Mouse (Mus musculus) embryo, embryonic 11.5 days (tissue): ENCODE measurements around the gene Hoxd8.

Experiments
- DNase-seq: peaks from one replicate; pipeline ENCODE4 v3.0.0-alpha.2; 2012; ENCODE audit warnings: low read depth, low spot score

Hoxd8 gene

GRCm38 (mm10) chr2:74704393-74704998 is at the start of gene Hoxd8:
TSS of gene Hoxd8 (plus strand) at chr2:74704615.
- no peak for DNase-seq

- no peak for DNase-seq
Measured at GRCm38 (mm10) chr2:74654743-74655419, 49.5 kb upstream of the Hoxd8 start.

- DNase-seq: no peak
Measured at GRCm38 (mm10) chr2:74655420-74655781, 49.0 kb upstream of the Hoxd8 start.

GRCm38 (mm10) chr2:74655821-74656631 is 48.4 kb upstream of the Hoxd8 start:
- no peak for DNase-seq

GRCm38 (mm10) chr2:74656632-74657021 is 47.8 kb upstream of the Hoxd8 start:
- no peak for DNase-seq

- no peak for DNase-seq
Measured at GRCm38 (mm10) chr2:74657251-74658023, 47.0 kb upstream of the Hoxd8 start.

- DNase-seq: no peak
Measured at GRCm38 (mm10) chr2:74658024-74658666, 46.3 kb upstream of the Hoxd8 start.

GRCm38 (mm10) chr2:74658667-74659371 is 45.6 kb upstream of the Hoxd8 start:
- DNase-seq: no peak

GRCm38 (mm10) chr2:74659507-74660005 is 44.9 kb upstream of the Hoxd8 start, which contains the start of gene Evx2:
TSS of gene Evx2 (minus strand) at chr2:74659557.
- no peak for DNase-seq

GRCm38 (mm10) chr2:74660421-74661375 is 43.7 kb upstream of the Hoxd8 start:
- no peak for DNase-seq

GRCm38 (mm10) chr2:74661685-74662084 is 42.7 kb upstream of the Hoxd8 start:
- no peak for DNase-seq

- no peak for DNase-seq
Measured at GRCm38 (mm10) chr2:74663291-74663925, 41.0 kb upstream of the Hoxd8 start.

- DNase-seq: no peak
Measured at GRCm38 (mm10) chr2:74666411-74666810, 38.0 kb upstream of the Hoxd8 start.

- DNase-seq: no peak
Measured at GRCm38 (mm10) chr2:74667191-74667841, 37.1 kb upstream of the Hoxd8 start.

- DNase-seq: no peak
Measured at GRCm38 (mm10) chr2:74667842-74668357, 36.5 kb upstream of the Hoxd8 start, which contains the start of gene Hoxd13. TSS of gene Hoxd13 (plus strand) at chr2:74668310.

- DNase-seq: no peak
Measured at GRCm38 (mm10) chr2:74668370-74669229, 35.8 kb upstream of the Hoxd8 start.

GRCm38 (mm10) chr2:74669230-74669578 is 35.2 kb upstream of the Hoxd8 start:
- no peak for DNase-seq
